Mouse (Mus musculus) heart, embryonic 16.5 days (tissue): ENCODE data around the gene Elavl2. TPM values are rescaled to one million over a fixed set of nuclear protein-coding genes. Genes with fewer than 3 reads are reported as not detected.

Experiments used
- ATAC-seq: fragments of 200-750 bp; cut with Nextera tagmentation; replicated peaks from 2 replicates; pipeline ENCODE4 v1.8.0; 2017; ENCODE audit warnings: moderate number of reproducible peaks; ENCODE audit not compliant: insufficient read depth, low FRiP score; ENCODE audit errors: extremely low read depth
- H3K27ac ChIP-seq: fragments of 300-500 bp; sonication (generic); 2 replicates; pipeline ENCODE4 v1.5.1; 2014; ENCODE audit warnings: mild to moderate bottlenecking, low read length, control low read depth, moderate library complexity
- H3K27me3 ChIP-seq: fragments of 300-500 bp; sonication (generic); 2 replicates; pipeline ENCODE4 v1.6.1; 2014; ENCODE audit warnings: low read length, mixed read lengths; ENCODE audit not compliant: control insufficient read depth, insufficient read depth
- H3K36me3 ChIP-seq: fragments of 300-500 bp; sonication (generic); 2 replicates; pipeline ENCODE4 v1.6.1; 2014; ENCODE audit not compliant: control insufficient read depth, insufficient read depth
- H3K4me1 ChIP-seq: fragments of 300-500 bp; sonication (generic); 2 replicates; pipeline ENCODE4 v1.6.1; 2014; ENCODE audit warnings: low read length, mixed read lengths; ENCODE audit not compliant: control insufficient read depth, insufficient read depth
- H3K4me2 ChIP-seq: fragments of 300-500 bp; sonication (generic); 2 replicates; pipeline ENCODE4 v1.6.1; 2014; ENCODE audit warnings: low read depth, mild to moderate bottlenecking, control low read depth, low read length
- H3K4me3 ChIP-seq: fragments of 300-500 bp; sonication (generic); 2 replicates; pipeline ENCODE4 v1.5.1; 2014; ENCODE audit warnings: mild to moderate bottlenecking, control low read depth, low read length
- H3K9ac ChIP-seq: fragments of 300-500 bp; sonication (generic); 2 replicates; pipeline ENCODE4 v1.6.1; 2014; ENCODE audit warnings: low read length, control low read depth
- H3K9me3 ChIP-seq: fragments of 300-500 bp; sonication (generic); replicated peaks from 2 replicates; pipeline ENCODE4 v1.6.1; 2016; ENCODE audit warnings: low read length; ENCODE audit not compliant: control insufficient read depth
- WGBS: fragments of 180-500 bp; shearing (Covaris S2); extraction: QIAGEN DNeasy Blood & Tissue Kit; methylation state at CpG from one replicate; pipeline ENCODE4 v1.1.7; 2014; 5-methylcytosine and 5-hydroxymethylcytosine counted together
- polyA plus RNA-seq: library from polyadenylated mRNA; unstranded; fragments of >200 nt; fragmentation: Nextera tagmentation; extraction: Ambion mirVana; gene quantifications from 2 replicates; pipeline ENCODE4 v1.2.1, GENCODE M21; 2015

Elavl2 gene
- polyA plus RNA-seq, 1 experiment from 2014 or later = 1.9 TPM

DNA sequence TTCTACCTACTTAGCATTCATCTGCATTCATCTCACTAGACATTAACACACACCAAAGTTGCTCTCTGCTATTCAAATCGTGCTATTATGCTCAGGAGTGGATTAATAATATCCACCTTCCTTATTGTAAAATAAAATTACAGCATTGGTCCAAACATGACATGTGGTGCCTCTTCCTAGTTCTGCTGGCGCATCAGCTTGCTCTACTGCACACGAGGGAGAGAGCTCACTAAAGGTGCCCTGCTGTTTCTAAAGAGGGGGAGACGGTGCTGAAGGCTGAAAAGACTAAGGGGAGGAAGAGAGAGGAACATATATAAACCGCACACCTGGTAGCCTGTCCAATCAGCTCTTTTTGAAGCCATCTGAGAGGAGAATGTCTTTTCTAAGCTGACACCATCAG is 38.1 kb downstream of the Elavl2 start:
- H3K4me1 ChIP-seq = no peaks in the 10 kb centered on the region
- WGBS = 65% methylated on average over 5 of the region's 5 CpGs
- ATAC-seq = no peak

DNA sequence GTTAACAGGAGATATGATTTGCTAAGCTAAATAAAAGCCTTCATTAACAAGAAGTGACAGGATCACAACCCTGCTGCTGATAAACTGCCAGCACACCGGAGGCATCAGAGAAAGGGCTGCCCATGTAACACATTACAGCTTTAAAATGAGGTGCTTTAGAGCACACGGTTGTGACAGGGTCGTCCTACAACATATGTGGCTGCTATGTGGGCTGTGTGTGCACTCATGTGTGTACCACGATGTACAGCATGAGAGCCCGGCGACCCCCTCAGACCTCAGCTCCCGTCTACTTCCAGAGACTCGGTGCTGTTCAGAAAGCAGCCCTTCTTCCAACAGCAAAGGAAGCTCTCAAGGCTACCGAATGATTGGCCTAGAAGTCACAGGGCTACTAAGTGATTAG is 47.4 kb downstream of the Elavl2 start:
- 59% methylated on average over 9 of the region's 9 CpGs for WGBS
- Histone ChIP-seq H3K27me3 (no peaks in the 10 kb centered on the region), H3K4me2 (no peak overlapping the region), H3K9ac (no peak overlapping the region), H3K4me1 (no peaks in the 10 kb centered on the region), H3K9me3 (no peaks in the 10 kb centered on the region), H3K27ac (no peak overlapping the region), H3K36me3 (no peaks in the 10 kb centered on the region), H3K4me3 (no peak overlapping the region)
- no peak for ATAC-seq

More for the DNA sequence above, 38.1 kb downstream of the Elavl2 start:
- no peak overlapping the region for H3K27ac ChIP-seq
- no peaks in the 10 kb centered on the region for H3K36me3 ChIP-seq
- H3K4me2 ChIP-seq = no peak overlapping the region
- H3K27me3 ChIP-seq = no peaks in the 10 kb centered on the region
- H3K9ac ChIP-seq = no peak overlapping the region
- no peaks in the 10 kb centered on the region for H3K9me3 ChIP-seq
- no peak overlapping the region for H3K4me3 ChIP-seq

DNA sequence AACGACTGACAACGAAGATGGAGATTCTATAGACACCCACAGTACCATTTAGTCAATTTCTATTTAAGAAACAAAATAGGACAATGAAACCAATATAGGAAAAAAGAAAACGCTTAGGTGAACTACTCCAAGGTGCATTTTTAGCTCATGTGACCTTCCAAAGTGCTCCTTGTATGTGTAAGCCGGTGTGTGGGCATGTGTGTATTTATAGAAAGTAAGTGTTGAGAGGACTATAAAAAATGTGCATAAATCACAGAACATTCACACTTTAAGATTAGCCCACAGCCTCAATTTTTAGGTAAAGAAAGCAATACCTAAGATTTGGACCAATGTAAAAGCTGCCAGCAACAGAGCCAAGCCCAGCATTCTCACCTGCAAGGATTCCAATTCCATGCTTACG is 51.0 kb downstream of the Elavl2 start:
- WGBS = 69% methylated on average over 5 of the region's 5 CpGs
- H3K36me3 ChIP-seq = no peaks in the 10 kb centered on the region
- no peak for ATAC-seq

DNA sequence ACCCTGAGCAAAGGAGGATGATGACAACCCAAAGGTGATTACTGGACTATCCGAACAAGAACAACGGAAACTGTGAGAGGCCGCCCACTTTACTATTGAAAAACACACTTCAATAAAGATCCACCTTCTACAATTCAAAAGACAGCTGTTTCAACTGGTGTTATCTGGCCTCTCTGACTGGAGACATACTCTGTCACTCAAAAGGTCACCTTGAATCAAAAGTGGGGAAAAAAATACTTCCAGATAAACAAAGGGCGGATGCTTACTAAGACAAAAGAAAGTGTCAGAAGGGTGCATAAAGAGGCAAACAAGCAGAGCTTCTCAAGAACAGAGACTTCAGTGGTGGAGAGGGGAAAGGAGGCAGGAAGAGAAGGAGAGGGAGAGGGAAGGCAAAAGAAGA is 66.4 kb downstream of the Elavl2 start:
- H3K36me3 ChIP-seq = no peaks in the 10 kb centered on the region
- H3K4me3 ChIP-seq = no peak overlapping the region
- H3K9ac ChIP-seq = no peak overlapping the region
- ATAC-seq = no peak
- no peak overlapping the region for H3K27ac ChIP-seq
- no peaks in the 10 kb centered on the region for H3K9me3 ChIP-seq
- no peak overlapping the region for H3K4me2 ChIP-seq
- 62% methylated on average over 4 of the region's 4 CpGs for WGBS
- H3K4me1 ChIP-seq = no peaks in the 10 kb centered on the region
- H3K27me3 ChIP-seq = no peaks in the 10 kb centered on the region

More for the DNA sequence above, 51.0 kb downstream of the Elavl2 start:
- Histone ChIP-seq H3K4me1 (no peaks in the 10 kb centered on the region), H3K9me3 (no peaks in the 10 kb centered on the region), H3K9ac (no peak overlapping the region), H3K4me2 (no peak overlapping the region), H3K4me3 (no peak overlapping the region), H3K27me3 (no peaks in the 10 kb centered on the region), H3K27ac (no peak overlapping the region)

DNA sequence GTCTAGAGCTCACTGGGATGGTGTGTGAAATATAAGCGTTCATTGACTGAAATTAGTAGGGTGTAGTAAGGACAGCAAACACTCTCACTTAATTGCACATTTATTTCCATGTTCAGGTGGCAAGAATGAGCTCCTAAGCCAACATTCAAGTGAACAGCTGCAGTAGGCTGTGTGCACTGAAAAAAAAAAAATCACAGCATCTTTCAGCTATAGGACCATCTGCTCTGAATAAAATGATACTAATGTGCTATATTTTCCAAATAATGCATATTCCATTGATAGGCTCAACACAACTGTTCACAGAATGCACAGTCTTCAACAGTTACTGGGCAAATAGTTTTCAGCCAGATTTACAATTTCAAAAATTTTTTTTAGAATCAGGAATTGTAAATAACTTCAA is 89.8 kb downstream of the Elavl2 start:
- no peak overlapping the region for H3K4me2 ChIP-seq
- H3K4me3 ChIP-seq = no peak overlapping the region
- H3K27ac ChIP-seq = no peak overlapping the region
- ATAC-seq = no peak
- 87% methylated on average over 1 of the region's 1 CpGs for WGBS
- 0 out of 2 replicates have a peak, but pooled peaks cover 3% of the 10 kb centered on the region for H3K4me1 ChIP-seq
- H3K36me3 ChIP-seq = no peaks in the 10 kb centered on the region
- no peak overlapping the region for H3K9ac ChIP-seq
- H3K27me3 ChIP-seq = no peaks in the 10 kb centered on the region
- H3K9me3 ChIP-seq = no peaks in the 10 kb centered on the region

DNA sequence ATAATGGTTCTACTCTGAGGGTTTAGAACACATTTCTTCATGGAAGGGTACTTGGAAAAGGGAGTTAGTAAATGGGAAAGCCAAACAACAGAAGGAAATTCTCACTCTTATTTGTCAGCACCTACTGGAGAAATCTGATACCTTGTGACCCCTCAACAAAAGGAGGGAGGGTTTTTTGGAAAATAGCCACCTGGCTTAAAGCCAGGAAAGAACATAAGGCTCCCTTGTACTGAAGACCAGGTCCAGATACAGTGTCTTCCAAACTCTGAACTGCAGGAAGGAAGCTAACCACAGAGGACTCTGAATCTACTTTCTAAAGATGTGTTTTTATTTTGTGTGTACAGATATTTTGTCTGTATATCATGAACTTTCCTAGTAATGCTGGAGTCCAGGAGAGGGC is 102.9 kb downstream of the Elavl2 start:
- Histone ChIP-seq H3K9ac (no peak overlapping the region), H3K4me2 (no peak overlapping the region), H3K27me3 (no peaks in the 10 kb centered on the region), H3K27ac (no peak overlapping the region), H3K9me3 (no peaks in the 10 kb centered on the region), H3K4me1 (peaks cover 6% of the 10 kb centered on the region), H3K36me3 (no peaks in the 10 kb centered on the region), H3K4me3 (no peak overlapping the region)
- no peak for ATAC-seq

DNA sequence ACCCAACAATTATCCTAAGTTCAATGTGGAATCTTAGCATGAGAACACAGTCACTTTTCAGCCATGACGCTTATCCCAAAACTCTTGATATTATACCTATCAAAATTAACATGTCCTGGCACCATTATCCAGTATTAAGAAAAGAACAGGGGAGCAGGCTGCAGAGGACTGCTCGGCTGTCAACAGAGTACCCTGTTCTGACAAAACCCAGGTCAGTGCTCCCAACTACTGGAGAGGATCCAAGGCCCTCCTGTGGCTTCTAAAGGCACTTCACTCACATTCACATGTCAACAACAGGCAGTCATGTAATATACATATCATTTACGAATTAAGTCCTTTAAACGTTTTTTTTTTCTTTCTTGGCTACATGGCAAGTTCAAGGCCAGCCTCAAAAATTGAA is 105.3 kb downstream of the Elavl2 start:
- 34% methylated on average over 4 of the region's 4 CpGs for WGBS
- no peak overlapping the region for H3K4me3 ChIP-seq
- H3K27me3 ChIP-seq = no peaks in the 10 kb centered on the region
- no peak overlapping the region for H3K9ac ChIP-seq
- H3K27ac ChIP-seq = no peak overlapping the region
- no peak overlapping the region for H3K4me2 ChIP-seq
- no peaks in the 10 kb centered on the region for H3K36me3 ChIP-seq
- no peaks in the 10 kb centered on the region for H3K9me3 ChIP-seq
- peaks cover 6% of the 10 kb centered on the region for H3K4me1 ChIP-seq
- peak; percentile 73; the same call in 1 of the 2 replicates for ATAC-seq

DNA sequence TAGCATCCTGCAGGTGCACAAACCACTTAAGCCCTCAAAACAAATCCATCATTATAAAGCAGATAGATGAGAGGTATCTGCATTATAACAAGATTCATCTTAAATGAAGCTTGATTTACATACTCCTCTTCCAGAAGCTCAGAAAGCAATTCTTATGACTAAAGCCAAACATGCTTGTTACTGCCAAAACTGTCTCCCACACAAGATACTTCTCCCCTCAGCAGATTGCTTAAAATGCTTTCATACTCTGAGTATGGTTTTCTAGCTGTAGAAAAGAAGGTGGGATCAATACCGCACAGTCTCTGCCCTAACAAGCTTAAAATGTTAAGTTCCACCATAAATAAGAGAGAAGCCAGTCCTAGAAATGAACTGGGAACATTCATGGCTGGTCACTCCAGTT is 109.1 kb downstream of the Elavl2 start:
- no peak overlapping the region for H3K27ac ChIP-seq

GRCm38 (mm10) chr4:91290373-91290772 is 110.2 kb downstream of the Elavl2 start:
- Histone ChIP-seq H3K27ac (no peak overlapping the region), H3K4me1 (no peaks in the 10 kb centered on the region), H3K9ac (no peak overlapping the region), H3K36me3 (no peaks in the 10 kb centered on the region), H3K4me3 (no peak overlapping the region), H3K4me2 (no peak overlapping the region), H3K9me3 (no peaks in the 10 kb centered on the region), H3K27me3 (no peaks in the 10 kb centered on the region)
- no peak for ATAC-seq
- WGBS = 73% methylated on average over 1 of the region's 1 CpGs

More for the DNA sequence above, 109.1 kb downstream of the Elavl2 start:
- no peak overlapping the region for H3K9ac ChIP-seq
- H3K36me3 ChIP-seq = no peaks in the 10 kb centered on the region
- no peaks in the 10 kb centered on the region for H3K4me1 ChIP-seq
- no peak overlapping the region for H3K4me2 ChIP-seq
- H3K9me3 ChIP-seq = no peaks in the 10 kb centered on the region
- no peak overlapping the region for H3K4me3 ChIP-seq
- 81% methylated on average over 1 of the region's 1 CpGs for WGBS
- ATAC-seq = no peak
- no peaks in the 10 kb centered on the region for H3K27me3 ChIP-seq

DNA sequence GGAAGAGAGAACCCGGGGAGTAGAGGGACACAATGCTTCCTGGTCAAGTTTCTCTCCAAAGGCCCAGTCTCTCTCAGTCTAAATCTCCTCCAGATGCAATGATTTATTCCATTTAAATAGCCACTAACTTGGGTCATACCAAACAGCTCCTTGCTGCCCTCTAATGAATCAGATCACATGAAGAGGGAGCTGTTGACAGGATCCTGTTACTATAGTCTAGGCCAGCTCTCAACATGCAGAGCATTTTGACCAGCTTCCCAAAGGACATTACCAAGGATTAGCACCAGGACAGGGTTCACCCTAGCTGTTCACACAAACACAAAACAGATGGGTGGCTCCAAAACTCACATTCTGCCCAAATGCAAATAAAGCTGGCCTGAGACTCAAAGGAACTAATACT is 111.4 kb downstream of the Elavl2 start:
- no peaks in the 10 kb centered on the region for H3K4me1 ChIP-seq
- no peaks in the 10 kb centered on the region for H3K36me3 ChIP-seq
- WGBS = 80% methylated on average over 1 of the region's 1 CpGs
- H3K27ac ChIP-seq = no peak overlapping the region
- no peak overlapping the region for H3K4me2 ChIP-seq
- no peaks in the 10 kb centered on the region for H3K27me3 ChIP-seq
- no peak overlapping the region for H3K4me3 ChIP-seq
- H3K9ac ChIP-seq = no peak overlapping the region
- no peaks in the 10 kb centered on the region for H3K9me3 ChIP-seq
- no peak for ATAC-seq
